Mouse (Mus musculus) kidney, adult 2 months (tissue): ENCODE measurements at regions not wholly inside any gene's neighbourhood (a gene's known extent, or its start where the extent isn't known, plus 50 kb on each side); places are given as distances from the start of the nearest gene placed in this dataset.

Experiments
- CTCF ChIP-seq: fragments of 200-500 bp; conservative IDR thresholded peaks from 2 replicates; pipeline ENCODE4 v1.5.1; 2011; ENCODE audit warnings: low read depth, mild to moderate bottlenecking, control low read depth, low read length, moderate library complexity, mixed read lengths; ENCODE audit not compliant: insufficient read depth, insufficient read length
- POLR2A ChIP-seq: fragments of 200-500 bp; IDR thresholded peaks from one replicate; pipeline ENCODE4 v1.6.1; 2011; ENCODE audit warnings: low read depth, low read length, control low read depth

- TF ChIP-seq CTCF (no peak), POLR2A (no peak)
These were observed 168.9 kb upstream of the Rhobtb1 start for GRCm38 (mm10) chr10:68982288-68982687.
